ENCODE assay signal across 10 mouse cellular contexts in genomic region chr6:84266736-84267135, GRCm38 (mm10).
DNase-seq lines count a peak whose midpoint lies in the region; ATAC-seq and TF ChIP-seq lines count a peak whose summit lies in the region.
"Had no signal": no experiment of that assay in that cellular context is flagged by ENCODE, and none has a peak within 500 bp of the region (broad histone marks: within the 10 kb centered on the region; RNA-seq: fewer than 3 reads in every experiment).

No protein-coding gene starts in this region.

- no peak overlapping the region for H3K9ac ChIP-seq in lung, embryonic 14.5 days
- no peak overlapping the region for H3K9ac ChIP-seq in kidney, embryonic 16.5 days (replicated peaks; ENCODE audit: low read length)
- H3K9ac ChIP-seq in stomach, embryonic 14.5 days (replicated peaks; ENCODE audit: low read depth, low read length) = no peak overlapping the region
- H3K9ac ChIP-seq: heart, embryonic 15.5 days had no signal

- WGBS in lung, embryonic 14.5 days = 48% methylated on average over 13 of the region's 13 CpGs
- WGBS in lung, adult 2 months = 43% methylated on average over 13 of the region's 13 CpGs
- 19% methylated on average over 13 of the region's 13 CpGs for WGBS in kidney, embryonic 16.5 days
- WGBS in stomach, embryonic 14.5 days = 28% methylated on average over 13 of the region's 13 CpGs

- H3K4me1 ChIP-seq in lung, embryonic 14.5 days (ENCODE audit: insufficient read depth) = no peaks in the 10 kb centered on the region
- peaks cover 3% of the 10 kb centered on the region; the same call in 1 of the 2 replicates for H3K4me1 ChIP-seq in lung, adult 2 months (ENCODE audit: control insufficient read depth, insufficient read depth, low read length)
- H3K4me1 ChIP-seq in kidney, embryonic 16.5 days (ENCODE audit: insufficient read depth, low read length) = peaks cover 8% of the 10 kb centered on the region; the same call in 1 of the 2 replicates
- H3K4me1 ChIP-seq in stomach, embryonic 14.5 days (ENCODE audit: control insufficient read depth, insufficient read depth, low read length) = 0 out of 2 replicates have a peak, but pooled peaks cover 6% of the 10 kb centered on the region

- no peak for TF ChIP-seq CTCF in lung, embryonic 14.5 days (IDR thresholded peaks at IDR 0.05; ENCODE audit: low read depth)
- no peak for TF ChIP-seq CTCF in lung, adult 2 months (IDR thresholded peaks at IDR 0.05; ENCODE audit: insufficient read depth, low read length)

- peak; percentile 46 for DNase-seq in lung, embryonic 14.5 days
- DNase-seq in lung, adult 2 months = no peak
- DNase-seq in brain, adult 2 months (ENCODE audit: low read depth, low spot score) = peak; percentile 77
- DNase-seq in embryo, embryonic 9.5 days (ENCODE audit: extremely low spot score) = no peak

- no peaks in the 10 kb centered on the region for H3K36me3 ChIP-seq in lung, embryonic 14.5 days (ENCODE audit: insufficient read depth)
- H3K36me3 ChIP-seq in kidney, embryonic 16.5 days (ENCODE audit: insufficient read depth, low read length) = no peaks in the 10 kb centered on the region
- no peaks in the 10 kb centered on the region for H3K36me3 ChIP-seq in stomach, embryonic 14.5 days (ENCODE audit: control insufficient read depth, insufficient read depth, low read length)
- H3K36me3 ChIP-seq: heart, embryonic 15.5 days; midbrain, embryonic 10.5 days had no signal

- no peak overlapping the region for H3K27ac ChIP-seq in lung, embryonic 14.5 days (ENCODE audit: low read depth)
- no peak overlapping the region for H3K27ac ChIP-seq in kidney, embryonic 16.5 days (ENCODE audit: low read length)
- H3K27ac ChIP-seq in stomach, embryonic 14.5 days (ENCODE audit: low read length) = no peak overlapping the region
- H3K27ac ChIP-seq: heart, embryonic 15.5 days; midbrain, embryonic 10.5 days had no signal

- no peak overlapping the region for H3K4me3 ChIP-seq in lung, embryonic 14.5 days (ENCODE audit: low read depth, low read length)
- H3K4me3 ChIP-seq in lung, adult 2 months (replicated peaks; ENCODE audit: extremely low read depth, low read depth, low read length) = no peak overlapping the region
- H3K4me3 ChIP-seq in kidney, embryonic 16.5 days (ENCODE audit: low read length) = no peak overlapping the region
- no peak overlapping the region for H3K4me3 ChIP-seq in stomach, embryonic 14.5 days (ENCODE audit: low read depth, low read length)
- H3K4me3 ChIP-seq: heart, embryonic 15.5 days; midbrain, embryonic 10.5 days had no signal

- H3K27me3 ChIP-seq in lung, embryonic 14.5 days (ENCODE audit: insufficient read depth, low read length) = no peaks in the 10 kb centered on the region
- peaks cover 50% of the 10 kb centered on the region for H3K27me3 ChIP-seq in kidney, embryonic 16.5 days (ENCODE audit: insufficient read depth, low read length)
- no peaks in the 10 kb centered on the region for H3K27me3 ChIP-seq in stomach, embryonic 14.5 days (ENCODE audit: control insufficient read depth, insufficient read depth, low read length)

- H3K4me2 ChIP-seq in lung, embryonic 14.5 days = no peak overlapping the region
- H3K4me2 ChIP-seq in kidney, embryonic 16.5 days (replicated peaks; ENCODE audit: low read depth, low read length) = no peak overlapping the region
- H3K4me2 ChIP-seq in stomach, embryonic 14.5 days (replicated peaks; ENCODE audit: low read depth, low read length) = no peak overlapping the region
- H3K4me2 ChIP-seq: heart, embryonic 15.5 days had no signal

- no peaks in the 10 kb centered on the region for H3K9me3 ChIP-seq in lung, embryonic 14.5 days (ENCODE audit: low read depth, low read length)
- H3K9me3 ChIP-seq in kidney, embryonic 16.5 days (ENCODE audit: low read length) = no peaks in the 10 kb centered on the region
- no peaks in the 10 kb centered on the region for H3K9me3 ChIP-seq in stomach, embryonic 14.5 days (ENCODE audit: control insufficient read depth, low read depth, low read length)
- H3K9me3 ChIP-seq: heart, embryonic 15.5 days; midbrain, embryonic 10.5 days had no signal

- TF ChIP-seq POLR2A in lung, adult 2 months (IDR thresholded peaks at IDR 0.05; ENCODE audit: borderline replicate concordance, extremely low read depth, low read depth, low read length) = no peak

- no peak; the same call in 1 of the 2 replicates for ATAC-seq in lung, embryonic 14.5 days (ENCODE audit: insufficient read depth)
- ATAC-seq in kidney, embryonic 16.5 days (ENCODE audit: low FRiP score, low TSS enrichment) = 0 out of 2 replicates have a peak, but pooled peaks have one; percentile 43
- 0 out of 2 replicates have a peak, but pooled peaks have one; percentile 30 for ATAC-seq in stomach, embryonic 14.5 days (ENCODE audit: insufficient number of reproducible peaks, insufficient read depth, low FRiP score, low read depth)
- no peak for ATAC-seq in activated CD4-positive, CD25-positive, alpha-beta regulatory T cell, adult 4 months
- no peak for ATAC-seq in cerebellum, adult (ENCODE audit: insufficient number of reproducible peaks, low FRiP score, low TSS enrichment)

Comparison
In these comparisons a context has a peak if more than half of its experiments do, and no peak if none do; other contexts are left out.
1. DNase-seq: peak in lung, embryonic 14.5 days (single experiment) and brain, adult 2 months (single experiment); none in lung, adult 2 months (single experiment) and embryo, embryonic 9.5 days (single experiment).
2. ATAC-seq: peak in kidney, embryonic 16.5 days (single experiment) and stomach, embryonic 14.5 days (single experiment); none in lung, embryonic 14.5 days (single experiment), activated CD4-positive, CD25-positive, alpha-beta regulatory T cell, adult 4 months (single experiment) and cerebellum, adult (single experiment).